Mouse (Mus musculus) liver, adult 2 months (tissue): ENCODE measurements at regions not wholly inside any gene's neighbourhood (a gene's known extent, or its start where the extent isn't known, plus 50 kb on each side); places are given as distances from the start of the nearest gene placed in this dataset.

ENCODE experiments used
- DNase-seq: peaks from one replicate; pipeline ENCODE4 v3.0.0-alpha.2; 2011; ENCODE audit warnings: low read depth, low spot score; ENCODE audit errors: extremely low read depth
- H3K27ac ChIP-seq: fragments of 200-500 bp; replicated peaks from 2 replicates; pipeline ENCODE4 v1.5.1; 2012; ENCODE audit warnings: low read depth, mild to moderate bottlenecking, control low read depth, inconsistent platforms, low read length; ENCODE audit not compliant: insufficient read depth
- H3K27me3 ChIP-seq: fragments of 200-500 bp; 2 replicates; pipeline ENCODE4 v1.6.1; 2012; ENCODE audit warnings: mild to moderate bottlenecking, moderate library complexity, low read length, inconsistent platforms; ENCODE audit not compliant: control insufficient read depth, insufficient read depth
- H3K36me3 ChIP-seq: fragments of 200-500 bp; 2 replicates; pipeline ENCODE4 v1.6.1; 2012; ENCODE audit warnings: low read length, inconsistent platforms; ENCODE audit not compliant: control insufficient read depth, insufficient read depth
- H3K4me1 ChIP-seq: fragments of 200-500 bp; 2 replicates; pipeline ENCODE4 v1.6.1; 2011; ENCODE audit warnings: low read length; ENCODE audit not compliant: control insufficient read depth, insufficient read depth
- H3K4me3 ChIP-seq: fragments of 200-500 bp; 2 replicates; pipeline ENCODE4 v1.5.1; 2011; ENCODE audit warnings: low read depth, mild to moderate bottlenecking, control low read depth, low read length, moderate library complexity; ENCODE audit not compliant: insufficient read depth
- H3K79me2 ChIP-seq: fragments of 200-500 bp; 2 replicates; pipeline ENCODE4 v1.6.1; 2012; ENCODE audit warnings: inconsistent platforms, mild to moderate bottlenecking, low read length, moderate library complexity; ENCODE audit not compliant: control insufficient read depth, insufficient read depth
- H3K9ac ChIP-seq: fragments of 200-500 bp; 2 replicates; pipeline ENCODE4 v1.6.1; 2012; ENCODE audit warnings: low read depth, mild to moderate bottlenecking, control low read depth, inconsistent platforms, low read length
- CTCF ChIP-seq: fragments of 200-500 bp; IDR thresholded peaks from 2 replicates; pipeline ENCODE4 v1.5.1; 2011; ENCODE audit warnings: low read depth, low read length, control low read depth
- POLR2A ChIP-seq: fragments of 200-500 bp; IDR thresholded peaks from 2 replicates; pipeline ENCODE4 v1.6.1; 2011; ENCODE audit warnings: low read length, control low read depth; ENCODE audit not compliant: insufficient read depth; ENCODE audit errors: extremely low read depth
- WGBS: fragments of 180-500 bp; shearing (Covaris S2); methylation state at CpG from one replicate; pipeline ENCODE4 v1.1.7; 2018; 5-methylcytosine and 5-hydroxymethylcytosine counted together

DNA sequence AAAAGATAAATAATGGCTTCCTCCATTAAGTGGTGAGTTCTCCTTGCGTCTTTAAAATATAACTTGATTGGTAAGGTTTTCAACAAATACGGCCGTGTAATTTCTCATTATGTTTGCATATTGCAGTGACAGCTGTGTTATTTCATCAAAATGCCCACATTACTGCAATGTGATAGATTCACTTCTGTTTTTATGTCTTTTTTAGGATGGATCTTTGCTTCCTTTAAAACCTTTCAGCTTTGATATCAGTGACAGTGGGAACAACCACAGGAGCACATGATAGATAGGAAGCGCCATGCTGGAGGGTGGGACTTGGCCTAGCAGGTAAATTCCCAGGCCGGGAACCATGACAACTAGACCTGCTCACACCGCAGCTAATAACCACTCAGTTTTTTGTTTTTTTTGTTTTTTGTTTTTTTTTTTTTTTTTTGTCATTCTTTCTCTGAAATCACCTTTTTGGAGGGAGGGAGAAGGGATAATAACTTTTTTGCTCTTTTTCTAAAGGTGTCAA is 259.3 kb downstream of the Dact1 start:
- Histone ChIP-seq H3K4me1 (no peaks in the 10 kb centered on the region), H3K27me3 (no peaks in the 10 kb centered on the region), H3K9ac (no peak overlapping the region), H3K36me3 (no peaks in the 10 kb centered on the region), H3K27ac (no peak overlapping the region), H3K4me3 (no peak overlapping the region), H3K79me2 (no peaks in the 10 kb centered on the region)
- no peak for TF ChIP-seq POLR2A
- TF ChIP-seq CTCF, result no peak
- 83% methylated on average over 6 of the region's 6 CpGs for WGBS
- DNase-seq, result no peak

DNA sequence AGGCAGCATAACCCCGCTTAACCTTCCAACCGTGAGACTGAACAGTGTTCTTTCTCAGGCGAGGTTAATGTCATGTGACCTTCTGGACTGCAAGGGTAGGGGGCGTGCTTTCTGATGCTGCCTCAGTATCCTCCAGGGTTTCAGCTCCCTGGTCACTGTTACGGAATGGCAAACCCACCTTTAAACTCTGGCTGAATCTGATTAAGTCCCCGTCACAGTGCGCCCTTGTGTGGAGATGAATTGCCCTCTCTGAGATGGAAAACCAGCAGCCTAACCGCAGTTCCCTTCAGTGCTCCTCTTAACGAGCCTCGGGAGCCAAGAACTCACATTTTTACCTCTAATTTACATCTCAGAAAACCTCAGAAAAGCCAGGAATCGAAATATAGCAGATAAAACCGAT is 260.0 kb downstream of the Dact1 start:
- no peaks in the 10 kb centered on the region for H3K4me1 ChIP-seq
- DNase-seq, result no peak
- H3K36me3 ChIP-seq, result no peaks in the 10 kb centered on the region
- no peak overlapping the region for H3K27ac ChIP-seq
- no peaks in the 10 kb centered on the region for H3K79me2 ChIP-seq
- 71% methylated on average over 12 of the region's 12 CpGs for WGBS
- H3K9ac ChIP-seq, result no peak overlapping the region
- no peaks in the 10 kb centered on the region for H3K27me3 ChIP-seq
- no peak overlapping the region for H3K4me3 ChIP-seq
- no peak for TF ChIP-seq CTCF
- TF ChIP-seq POLR2A, result no peak

DNA sequence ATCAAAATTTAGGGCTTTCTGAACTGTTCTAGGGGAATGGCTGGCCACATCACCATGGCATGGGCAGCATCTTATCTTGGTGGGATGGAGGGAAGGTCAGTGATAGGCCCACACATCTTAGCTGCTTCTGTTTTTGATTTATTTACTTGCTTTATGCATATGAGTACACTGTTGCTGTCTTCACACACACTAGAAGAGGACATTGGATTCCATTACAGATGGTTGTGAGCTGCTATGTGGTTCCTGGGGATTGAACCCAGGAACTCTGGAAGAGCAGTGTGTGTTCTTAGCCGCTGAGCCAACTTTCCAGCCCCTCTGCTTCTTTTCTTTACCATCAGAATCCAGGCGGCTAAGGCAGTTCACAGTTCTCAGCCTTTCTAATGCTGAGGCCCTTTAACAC is 260.4 kb downstream of the Dact1 start:
- Histone ChIP-seq H3K36me3 (no peaks in the 10 kb centered on the region), H3K4me1 (no peaks in the 10 kb centered on the region), H3K27me3 (no peaks in the 10 kb centered on the region), H3K79me2 (no peaks in the 10 kb centered on the region), H3K27ac (no peak overlapping the region), H3K9ac (no peak overlapping the region), H3K4me3 (no peak overlapping the region)
- TF ChIP-seq POLR2A (no peak), CTCF (no peak)
- WGBS, result 82% methylated on average over 2 of the region's 2 CpGs
- no peak for DNase-seq

DNA sequence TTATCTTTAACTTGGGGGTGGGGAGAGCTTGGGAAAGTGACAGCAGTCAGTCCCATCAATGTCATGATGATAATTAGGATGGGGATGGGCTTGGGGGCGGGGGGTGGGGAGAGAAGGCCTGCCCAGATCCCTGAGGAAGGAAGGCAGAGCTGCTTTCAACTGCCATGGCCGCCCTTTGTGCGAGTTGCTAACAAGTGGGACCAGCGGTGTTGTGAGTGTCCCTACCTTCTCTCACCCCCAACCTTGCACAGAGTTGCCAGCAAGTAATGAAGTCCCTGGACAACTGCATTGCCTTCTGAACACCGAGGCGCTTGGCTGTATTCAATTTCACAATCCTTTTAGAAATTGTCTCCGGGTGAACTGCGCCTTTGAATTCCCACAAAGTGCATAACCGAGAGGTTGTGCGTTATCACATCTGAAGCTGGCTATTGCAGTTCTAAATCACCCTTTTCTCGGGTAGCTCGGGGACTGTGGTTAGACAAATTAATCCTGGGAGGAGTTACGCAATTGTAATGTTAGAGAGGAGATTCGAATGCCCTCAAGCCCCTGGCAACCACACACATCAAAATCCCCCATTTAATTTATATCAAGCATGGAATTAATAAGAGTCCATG is 257.9 kb upstream of the Daam1 start:
- Histone ChIP-seq H3K9ac (no peak overlapping the region), H3K27me3 (no peaks in the 10 kb centered on the region), H3K36me3 (no peaks in the 10 kb centered on the region), H3K27ac (no peak overlapping the region), H3K4me1 (no peaks in the 10 kb centered on the region), H3K4me3 (no peak overlapping the region), H3K79me2 (no peaks in the 10 kb centered on the region)
- 61% methylated on average over 14 of the region's 14 CpGs for WGBS
- TF ChIP-seq CTCF (no peak), POLR2A (no peak)
- no peak for DNase-seq

DNA sequence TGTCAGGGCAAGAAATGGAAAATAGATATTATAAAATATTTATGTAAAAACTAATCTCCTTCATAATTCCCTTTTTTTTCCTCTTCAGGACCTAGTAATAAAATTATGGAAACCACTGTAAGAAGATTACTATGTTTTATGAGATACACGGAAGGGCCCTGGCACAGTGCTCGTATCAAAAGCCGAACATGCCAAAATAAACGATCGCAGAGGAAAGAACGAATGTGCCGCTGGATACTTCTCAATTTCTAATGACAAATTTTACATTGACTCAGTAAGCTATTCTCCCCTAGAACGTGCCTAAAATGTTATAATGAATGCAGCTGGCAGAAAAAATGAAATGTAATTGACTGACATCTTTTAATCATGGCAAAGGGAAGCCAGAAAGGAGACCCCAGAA is 257.4 kb upstream of the Daam1 start:
- Histone ChIP-seq H3K4me1 (no peaks in the 10 kb centered on the region), H3K9ac (no peak overlapping the region), H3K4me3 (no peak overlapping the region), H3K79me2 (no peaks in the 10 kb centered on the region), H3K27me3 (no peaks in the 10 kb centered on the region), H3K36me3 (no peaks in the 10 kb centered on the region), H3K27ac (no peak overlapping the region)
- TF ChIP-seq POLR2A (no peak), CTCF (no peak)
- no peak for DNase-seq
- 62% methylated on average over 8 of the region's 8 CpGs for WGBS

DNA sequence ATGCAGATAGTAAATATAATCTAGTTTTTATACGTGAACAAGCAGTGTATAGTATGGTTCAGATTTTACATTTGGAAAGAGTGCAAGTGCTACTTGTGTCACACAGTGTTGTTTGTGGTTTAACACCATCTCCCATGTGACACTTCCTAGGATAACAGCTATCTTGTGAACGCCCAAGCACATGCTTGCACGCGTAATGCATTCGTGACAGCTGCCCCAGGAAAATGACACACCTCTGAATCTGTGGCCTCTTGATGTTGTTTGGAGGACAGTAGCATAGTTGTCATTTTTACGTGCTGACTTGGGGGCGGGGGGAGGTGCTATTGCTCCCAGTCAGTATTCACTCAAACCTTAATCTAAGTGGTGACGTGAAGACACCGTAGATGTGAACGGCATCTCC is 256.2 kb upstream of the Daam1 start:
- Histone ChIP-seq H3K27me3 (no peaks in the 10 kb centered on the region), H3K9ac (no peak overlapping the region), H3K27ac (no peak overlapping the region), H3K4me1 (no peaks in the 10 kb centered on the region), H3K36me3 (no peaks in the 10 kb centered on the region), H3K79me2 (no peaks in the 10 kb centered on the region), H3K4me3 (no peak overlapping the region)
- no peak for DNase-seq
- no peak for TF ChIP-seq POLR2A
- no peak for TF ChIP-seq CTCF
- 89% methylated on average over 10 of the region's 10 CpGs for WGBS
